Mouse (Mus musculus): ENCODE results near the gene C130074G19Rik.

GRCm38 (mm10) chr1:184844326-184845066 lies 38.5 kb downstream of the C130074G19Rik start:
- no peak for TF ChIP-seq POLR2A (IDR thresholded peaks at IDR 0.05; ENCODE audit: borderline replicate concordance, insufficient read depth, low read length)
- 0 out of 2 replicates have a peak, but pooled peaks have one; percentile 7 for TF ChIP-seq CTCF (IDR thresholded peaks at IDR 0.05; ENCODE audit: borderline replicate concordance, insufficient read depth, low read depth, low read length)

Measured in cerebellum, adult 2 months (tissue).